Mouse (Mus musculus): ENCODE measurements around the gene Dgkb.

Dgkb gene

GRCm38 (mm10) chr12:38017674-38018073 lies 200.1 kb downstream of the Dgkb start:
- no peak for DNase-seq

GRCm38 (mm10) chr12:38047256-38047655 lies 229.7 kb downstream of the Dgkb start:
- no peak for DNase-seq

GRCm38 (mm10) chr12:38088224-38088623 lies 270.7 kb downstream of the Dgkb start:
- no peak for DNase-seq

GRCm38 (mm10) chr12:38111928-38112327 lies 294.4 kb downstream of the Dgkb start:
- DNase-seq, result no peak

- DNase-seq, result no peak
These were observed 297.6 kb downstream of the Dgkb start for GRCm38 (mm10) chr12:38114990-38115615.

- DNase-seq, result no peak
These were observed 306.0 kb downstream of the Dgkb start for GRCm38 (mm10) chr12:38123524-38123923.

- DNase-seq, result no peak
These were observed 307.8 kb downstream of the Dgkb start for GRCm38 (mm10) chr12:38125297-38125696.

- DNase-seq, result no peak
These were observed 312.8 kb downstream of the Dgkb start for GRCm38 (mm10) chr12:38130209-38130915.

GRCm38 (mm10) chr12:38136379-38136778 lies 318.9 kb downstream of the Dgkb start:
- DNase-seq, result no peak

- no peak for DNase-seq
These were observed 322.5 kb downstream of the Dgkb start for GRCm38 (mm10) chr12:38140039-38140438.

- DNase-seq, result no peak
These were observed 415.1 kb downstream of the Dgkb start for GRCm38 (mm10) chr12:38232665-38233064.

GRCm38 (mm10) chr12:38268856-38269255 lies 451.3 kb downstream of the Dgkb start:
- no peak for DNase-seq

GRCm38 (mm10) chr12:38301497-38301896 lies 484.0 kb downstream of the Dgkb start:
- no peak for DNase-seq

- no peak for DNase-seq
These were observed 486.3 kb downstream of the Dgkb start for GRCm38 (mm10) chr12:38303841-38304240.

GRCm38 (mm10) chr12:38304245-38304644 lies 486.7 kb downstream of the Dgkb start:
- no peak for DNase-seq

GRCm38 (mm10) chr12:38309885-38310284 lies 492.4 kb downstream of the Dgkb start:
- DNase-seq, result no peak

GRCm38 (mm10) chr12:38327729-38328271 lies 510.3 kb downstream of the Dgkb start:
- DNase-seq, result no peak

- no peak for DNase-seq
These were observed 511.3 kb downstream of the Dgkb start for GRCm38 (mm10) chr12:38328779-38329178.

GRCm38 (mm10) chr12:38342657-38343056 lies 525.1 kb downstream of the Dgkb start:
- DNase-seq, result no peak

- no peak for DNase-seq
These were observed 535.0 kb downstream of the Dgkb start for GRCm38 (mm10) chr12:38352481-38352880.

GRCm38 (mm10) chr12:38356386-38356785 lies 538.9 kb downstream of the Dgkb start:
- no peak for DNase-seq

GRCm38 (mm10) chr12:38361491-38361890 lies 544.0 kb downstream of the Dgkb start:
- DNase-seq, result no peak

- DNase-seq, result no peak
These were observed 554.1 kb downstream of the Dgkb start for GRCm38 (mm10) chr12:38371597-38371996.

GRCm38 (mm10) chr12:38374159-38374558 lies 556.6 kb downstream of the Dgkb start:
- no peak for DNase-seq

Data from thymus, adult 18-20 months (tissue).